Mouse (Mus musculus) CH12.LX (cell line): Measurements from ENCODE around the gene Kcnq4. TPM values are rescaled to one million over a fixed set of nuclear protein-coding genes. Genes with fewer than 3 reads are reported as not detected.

Experiments used
- DNase-seq: peaks from one replicate; pipeline ENCODE4 v3.0.0-alpha.2; 2013; ENCODE audit errors: extremely low read depth
- H3K27ac ChIP-seq: 2 replicates; pipeline ENCODE4 v1.5.1; 2012; ENCODE audit warnings: low read depth, mild to moderate bottlenecking, control low read depth, moderate library complexity; ENCODE audit not compliant: insufficient read depth
- H3K27me3 ChIP-seq: replicated peaks from 2 replicates; pipeline ENCODE3; 2012; ENCODE audit warnings: inconsistent platforms
- H3K36me3 ChIP-seq, 2 experiments: replicated peaks in 1 of 2; 2 replicates each; pipeline versions ENCODE3 to v1.6.1; 2012; ENCODE audit warnings: inconsistent platforms in 1 of 2, low read length in 1 of 2, mild to moderate bottlenecking in 1 of 2, mixed read lengths in 1 of 2, moderate library complexity in 1 of 2; ENCODE audit not compliant: control insufficient read depth in 1 of 2, insufficient read depth in 1 of 2
- H3K4me1 ChIP-seq, 2 experiments: 2 replicates each; pipeline ENCODE4 v1.6.1; 2012; ENCODE audit warnings: inconsistent platforms in 1 of 2, moderate library complexity in 1 of 2; ENCODE audit not compliant: insufficient read depth in 2 of 2, control insufficient read depth in 1 of 2
- H3K4me2 ChIP-seq: 2 replicates; pipeline ENCODE4 v1.6.1; 2012; ENCODE audit warnings: low read depth, mild to moderate bottlenecking, control low read depth; ENCODE audit not compliant: poor library complexity, insufficient read depth, severe bottlenecking
- H3K4me3 ChIP-seq, 3 experiments: fragments of 150-350 bp in 1 of 3; sonication (generic) in 1 of 3; replicated peaks in 1 of 3; 2 replicates each; pipeline versions ENCODE3 to v1.5.1; 2011 to 2012; ENCODE audit warnings: low read depth in 2 of 3, low read length in 2 of 3, mild to moderate bottlenecking in 2 of 3, moderate library complexity in 2 of 3, control low read depth in 1 of 3, improper control_type of control experiment in 1 of 3, inconsistent platforms in 1 of 3, mixed read lengths in 1 of 3; ENCODE audit not compliant: poor library complexity in 1 of 3
- H3K79me2 ChIP-seq: replicated peaks from 2 replicates; pipeline ENCODE4 v1.6.1; 2012; ENCODE audit warnings: mild to moderate bottlenecking, moderate library complexity; ENCODE audit not compliant: control insufficient read depth, poor library complexity, insufficient read depth, severe bottlenecking; ENCODE audit errors: extremely low read depth
- H3K9ac ChIP-seq: 2 replicates; pipeline ENCODE4 v1.6.1; 2012; ENCODE audit warnings: low read depth, mild to moderate bottlenecking, control low read depth, moderate library complexity; ENCODE audit not compliant: insufficient read depth
- H3K9me3 ChIP-seq: replicated peaks from 2 replicates; pipeline ENCODE3; 2012; ENCODE audit warnings: low read length, inconsistent platforms, mixed read lengths
- CHD1 ChIP-seq: IDR thresholded peaks from 2 replicates; pipeline ENCODE4 v1.6.1; 2012; ENCODE audit warnings: low read depth, low read length, improper control_type of control experiment, inconsistent platforms
- CHD2 ChIP-seq: IDR thresholded peaks from 2 replicates; pipeline ENCODE4 v1.6.1; 2011; ENCODE audit warnings: low read length, improper control_type of control experiment
- ETS1 ChIP-seq: conservative IDR thresholded peaks from 2 replicates; pipeline ENCODE4 v1.6.1; 2012; ENCODE audit warnings: low read depth, mild to moderate bottlenecking, inconsistent platforms, low read length, improper control_type of control experiment, moderate library complexity
- GABPA ChIP-seq: IDR thresholded peaks from 2 replicates; pipeline ENCODE4 v1.6.1; 2012; ENCODE audit warnings: low read depth, low read length, improper control_type of control experiment, inconsistent platforms; ENCODE audit not compliant: insufficient replicate concordance
- JUN ChIP-seq: IDR thresholded peaks from 2 replicates; pipeline ENCODE4 v1.6.1; 2011; ENCODE audit warnings: low read depth, mild to moderate bottlenecking, low read length, improper control_type of control experiment, moderate library complexity; ENCODE audit not compliant: insufficient read depth
- JUND ChIP-seq: conservative IDR thresholded peaks from 2 replicates; pipeline ENCODE4 v1.6.1; 2011; ENCODE audit warnings: low read depth, low read length, improper control_type of control experiment
- KAT2A ChIP-seq: IDR thresholded peaks from 2 replicates; pipeline ENCODE4 v1.6.1; 2012; ENCODE audit warnings: low read length, improper control_type of control experiment, inconsistent platforms; ENCODE audit not compliant: insufficient replicate concordance
- MAFK ChIP-seq: IDR thresholded peaks from 2 replicates; pipeline ENCODE4 v1.6.1; 2011; ENCODE audit warnings: low read length, improper control_type of control experiment; ENCODE audit not compliant: insufficient replicate concordance
- MAZ ChIP-seq: IDR thresholded peaks from 2 replicates; pipeline ENCODE4 v1.6.1; 2012; ENCODE audit warnings: low read depth, mild to moderate bottlenecking, inconsistent platforms, low read length, improper control_type of control experiment, moderate library complexity
- MEF2A ChIP-seq: IDR thresholded peaks from 2 replicates; pipeline ENCODE4 v1.6.1; 2014; ENCODE audit warnings: low read depth, mild to moderate bottlenecking, inconsistent platforms, low read length, improper control_type of control experiment, borderline replicate concordance
- MXI1 ChIP-seq: IDR thresholded peaks from 2 replicates; pipeline ENCODE4 v1.6.1; 2011; ENCODE audit warnings: mild to moderate bottlenecking, low read depth, low read length, improper control_type of control experiment
- NELFE ChIP-seq: IDR thresholded peaks from 2 replicates; pipeline ENCODE4 v1.6.1; 2011; ENCODE audit warnings: low read depth, low read length, improper control_type of control experiment
- PAX5 ChIP-seq: IDR thresholded peaks from 2 replicates; pipeline ENCODE4 v1.6.1; 2012; ENCODE audit warnings: low read length, inconsistent platforms, mixed read lengths
- POLR2A ChIP-seq: IDR thresholded peaks from 2 replicates; pipeline ENCODE4 v1.6.1; 2011; ENCODE audit warnings: low read depth, mild to moderate bottlenecking, improper control_type of control experiment, low read length
- USF1 ChIP-seq: IDR thresholded peaks from 2 replicates; pipeline ENCODE4 v1.6.1; 2014; ENCODE audit warnings: low read depth, mild to moderate bottlenecking, inconsistent platforms, low read length, improper control_type of control experiment
- ZC3H11A ChIP-seq: IDR thresholded peaks from 2 replicates; pipeline ENCODE4 v1.6.1; 2012; ENCODE audit warnings: low read depth, mild to moderate bottlenecking, inconsistent platforms, low read length, improper control_type of control experiment
- ZKSCAN1 ChIP-seq: IDR thresholded peaks from 2 replicates; pipeline ENCODE4 v1.6.1; 2012; ENCODE audit warnings: low read depth, inconsistent platforms, low read length, improper control_type of control experiment, borderline replicate concordance
- dilution Hi-C: fragments of 300-500 bp; cut with MboI; formaldehyde crosslinking; loops from 2 replicates; pipeline ENCODE4 v1.14.3; 2020; ENCODE audit warnings: low sequenced_read_pairs; ENCODE audit not compliant: extremely low pct_unique_long_range_greater_than_20kb, extremely low pct_ligation_motif_present
- in situ Hi-C: fragments of 300-500 bp; cut with MboI; formaldehyde crosslinking; loops from 3 replicates; pipeline ENCODE4 v1.14.3; 2019; ENCODE audit warnings: low sequenced_read_pairs, low pct_ligation_motif_present, low pct_unique_long_range_greater_than_20kb, mixed read lengths
- polyA plus RNA-seq: library from polyadenylated mRNA; unstranded; fragments of >175 nt; gene quantifications from 2 replicates; pipeline ENCODE4 v1.2.1, GENCODE M21; 2012; ENCODE audit warnings: low read depth; ENCODE audit not compliant: insufficient read length
- total RNA-seq, 2 experiments: library from RNA; depleted of rRNA; stranded (reverse); fragments of 300-350 nt in 1 of 2; fragments of >200 nt in 1 of 2; gene quantifications; 2 replicates each; pipeline ENCODE4 v1.2.3; 2012 to 2014

Gene Kcnq4
- total and polyA plus RNA-seq, 3 experiments, result 0.08 to 0.10 TPM; not detected in 1

GRCm38 (mm10) chr4:120701180-120701579 lies 47.2 kb downstream of the Kcnq4 start:
- H3K79me2 ChIP-seq, result no peaks in the 10 kb centered on the region
- no peak overlapping the region for H3K4me3 ChIP-seq
- H3K4me2 ChIP-seq, result no peak overlapping the region
- TF ChIP-seq MEF2A, result no peak
- TF ChIP-seq JUND, result no peak
- TF ChIP-seq PAX5, result no peak
- TF ChIP-seq CHD2, result no peak
- TF ChIP-seq MAZ, result no peak
- no peak for TF ChIP-seq MXI1
- TF ChIP-seq JUN, result no peak
- no peak for TF ChIP-seq POLR2A
- no peak for TF ChIP-seq MAFK
- TF ChIP-seq GABPA, result no peak
- TF ChIP-seq KAT2A, result no peak
- H3K9ac ChIP-seq, result no peak overlapping the region
- H3K9me3 ChIP-seq, result no peaks in the 10 kb centered on the region
- H3K4me1 ChIP-seq, result peaks cover 0 to 3% of the 10 kb centered on the region in 2 experiments; a peak in 2 of 4 replicates
- in situ Hi-C loops (no loop called here), dilution Hi-C loops (no loop called here)
- no peak for DNase-seq
- H3K36me3 ChIP-seq, result no peaks in the 10 kb centered on the region
- H3K27ac ChIP-seq, result no peak overlapping the region
- peaks cover 91% of the 10 kb centered on the region for H3K27me3 ChIP-seq

GRCm38 (mm10) chr4:120697799-120698484 lies 50.5 kb downstream of the Kcnq4 start:
- in situ Hi-C loops, result loop anchor here (25.0 kb wide), 1 partner anchor 311 kb away; no protein-coding TSS in a partner anchor
- peaks cover 0 to 3% of the 10 kb centered on the region in 2 experiments; a peak in 2 of 4 replicates for H3K4me1 ChIP-seq
- DNase-seq, result no peak
- TF ChIP-seq NELFE, result no peak
- TF ChIP-seq MXI1, result no peak
- TF ChIP-seq USF1, result no peak
- no peak for TF ChIP-seq ETS1
- TF ChIP-seq ZKSCAN1, result no peak
- TF ChIP-seq CHD1, result no peak
- TF ChIP-seq MEF2A, result no peak
- TF ChIP-seq ZC3H11A, result no peak
- TF ChIP-seq, all 38 proteins: peak for 0
- Histone ChIP-seq H3K4me2 (no peak overlapping the region), H3K27ac (no peak overlapping the region), H3K36me3 (no peaks in the 10 kb centered on the region), H3K79me2 (no peaks in the 10 kb centered on the region), H3K9ac (no peak overlapping the region), H3K27me3 (peaks cover 83% of the 10 kb centered on the region), H3K4me3 (no peak overlapping the region), H3K9me3 (no peaks in the 10 kb centered on the region)
- dilution Hi-C loops, result no loop called here
